27 mouse cellular contexts compared by ENCODE assay signal in the genomic region with DNA sequence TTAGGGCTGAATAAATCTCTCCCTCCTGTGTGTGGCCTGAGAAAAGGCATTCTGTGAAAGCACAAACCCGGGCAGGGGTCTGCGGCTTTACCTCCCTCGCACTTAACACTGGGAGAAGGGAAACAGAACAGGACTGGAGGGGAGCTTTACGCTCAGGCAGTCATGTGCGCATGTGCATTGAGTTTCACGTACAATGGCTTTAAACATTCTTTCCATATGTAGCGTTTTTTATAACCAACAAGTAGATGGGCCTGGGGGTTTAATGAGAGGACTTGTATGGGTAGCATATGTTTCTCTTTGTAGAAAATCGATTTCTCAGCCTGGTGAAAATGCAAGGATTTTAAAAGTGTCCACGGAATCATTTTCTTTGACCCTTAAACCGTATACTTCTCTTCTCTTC. TPM values are rescaled to one million over a fixed set of nuclear protein-coding genes. Genes with fewer than 3 reads are reported as not detected.
A peak's percentile ranks its signal among the peaks of the same experiment; 100 is the strongest.
DNase-seq lines count a peak whose midpoint lies in the region; ATAC-seq and TF ChIP-seq lines count a peak whose summit lies in the region.
"Had no signal": no experiment of that assay in that cellular context is flagged by ENCODE, and none has a peak within 500 bp of the region (broad histone marks: within the 10 kb centered on the region; RNA-seq: fewer than 3 reads in every experiment).

No protein-coding gene starts in this region.

- DNase-seq in embryonic facial prominence, embryonic 14.5 days (ENCODE audit: low spot score): peak; percentile 54
- peak; percentile 40 for DNase-seq in forelimb bud, embryonic 11.5 days (ENCODE audit: low read depth, low spot score)
- DNase-seq in limb, embryonic 14.5 days (ENCODE audit: low spot score): peak; percentile 90
- no peak for DNase-seq in stomach, postnatal 0 days (ENCODE audit: low spot score)
- DNase-seq: adrenal gland, postnatal 10 days; adrenal gland, postnatal 36 days; B cell, adult 2 months; cerebellum, adult 18-20 months; cerebellum, adult 9-10 months; cerebellum, postnatal 14 days; forebrain, postnatal 0 days; gastrocnemius, postnatal 10 days; heart, adult 11 months had no signal

- WGBS in kidney, embryonic 15.5 days: 47% methylated on average over 10 of the region's 10 CpGs
- 42% methylated on average over 10 of the region's 10 CpGs for WGBS in kidney, embryonic 14.5 days
- WGBS in embryonic facial prominence, embryonic 14.5 days: 54% methylated on average over 10 of the region's 10 CpGs
- 23% methylated on average over 10 of the region's 10 CpGs for WGBS in limb, embryonic 14.5 days
- 93% methylated on average over 10 of the region's 10 CpGs for WGBS in intestine, postnatal 0 days
- 92% methylated on average over 10 of the region's 10 CpGs for WGBS in stomach, postnatal 0 days

- peaks cover 15% of the 10 kb centered on the region; the same call in 1 of the 2 replicates for H3K4me1 ChIP-seq in kidney, embryonic 15.5 days
- H3K4me1 ChIP-seq in kidney, embryonic 14.5 days (ENCODE audit: control insufficient read depth, insufficient read depth, low read length): 0 out of 2 replicates have a peak, but pooled peaks cover 4% of the 10 kb centered on the region
- peaks cover 18% of the 10 kb centered on the region; the same call in 1 of the 2 replicates for H3K4me1 ChIP-seq in embryonic facial prominence, embryonic 14.5 days (ENCODE audit: control insufficient read depth, insufficient read depth, low read length)
- H3K4me1 ChIP-seq in limb, embryonic 14.5 days (ENCODE audit: control insufficient read depth, insufficient read depth, low read length): peaks cover 26% of the 10 kb centered on the region
- H3K4me1 ChIP-seq in intestine, postnatal 0 days (replicated peaks; ENCODE audit: control insufficient read depth, insufficient read depth, low read length): no peaks in the 10 kb centered on the region
- H3K4me1 ChIP-seq in stomach, postnatal 0 days (replicated peaks; ENCODE audit: control insufficient read depth, insufficient read depth): no peaks in the 10 kb centered on the region

- H3K36me3 ChIP-seq in kidney, embryonic 15.5 days: no peaks in the 10 kb centered on the region
- H3K36me3 ChIP-seq in kidney, embryonic 14.5 days (ENCODE audit: control insufficient read depth, insufficient read depth, low read length): no peaks in the 10 kb centered on the region
- H3K36me3 ChIP-seq in embryonic facial prominence, embryonic 14.5 days (ENCODE audit: control insufficient read depth, insufficient read depth, low read length): no peaks in the 10 kb centered on the region
- no peaks in the 10 kb centered on the region for H3K36me3 ChIP-seq in limb, embryonic 14.5 days (ENCODE audit: control insufficient read depth, insufficient read depth, low read length)
- H3K36me3 ChIP-seq in intestine, postnatal 0 days (ENCODE audit: control insufficient read depth, insufficient read depth): no peaks in the 10 kb centered on the region
- no peaks in the 10 kb centered on the region for H3K36me3 ChIP-seq in stomach, postnatal 0 days (ENCODE audit: control insufficient read depth, insufficient read depth, low read length)
- H3K36me3 ChIP-seq: embryonic facial prominence, embryonic 12.5 days; G1E; hindbrain, embryonic 12.5 days had no signal

- no peak overlapping the region for H3K27ac ChIP-seq in kidney, embryonic 15.5 days
- no peak overlapping the region for H3K27ac ChIP-seq in kidney, embryonic 14.5 days (ENCODE audit: low read depth, low read length)
- no peak overlapping the region; the same call in 1 of the 2 replicates for H3K27ac ChIP-seq in embryonic facial prominence, embryonic 14.5 days (replicated peaks; ENCODE audit: low read depth, low read length)
- peak overlapping the region; percentile 76 for H3K27ac ChIP-seq in limb, embryonic 14.5 days (replicated peaks; ENCODE audit: low read depth, low read length)
- no peak overlapping the region for H3K27ac ChIP-seq in intestine, postnatal 0 days (ENCODE audit: low read depth, low read length)
- H3K27ac ChIP-seq in stomach, postnatal 0 days (replicated peaks): no peak overlapping the region
- H3K27ac ChIP-seq: embryonic facial prominence, embryonic 12.5 days; hindbrain, embryonic 12.5 days had no signal

- no peak for TF ChIP-seq EP300 in stomach, postnatal 0 days (optimal IDR thresholded peaks at IDR 0.05)

- no peak for TF ChIP-seq POLR2A in limb, embryonic 14.5 days (IDR thresholded peaks at IDR 0.05; ENCODE audit: borderline replicate concordance, extremely low read depth, insufficient read depth, insufficient read length)

- TF ChIP-seq CTCF in intestine, postnatal 0 days (IDR thresholded peaks at IDR 0.05; ENCODE audit: low read depth): no peak
- no peak for TF ChIP-seq CTCF in stomach, postnatal 0 days (IDR thresholded peaks at IDR 0.05; ENCODE audit: low read depth)

- H3K4me3 ChIP-seq in kidney, embryonic 15.5 days (replicated peaks): no peak overlapping the region
- no peak overlapping the region for H3K4me3 ChIP-seq in kidney, embryonic 14.5 days (ENCODE audit: low read length)
- no peak overlapping the region for H3K4me3 ChIP-seq in embryonic facial prominence, embryonic 14.5 days (ENCODE audit: low read depth, low read length)
- H3K4me3 ChIP-seq in limb, embryonic 14.5 days (replicated peaks; ENCODE audit: low read length): no peak overlapping the region
- H3K4me3 ChIP-seq in intestine, postnatal 0 days (ENCODE audit: low read depth, low read length): no peak overlapping the region
- no peak overlapping the region for H3K4me3 ChIP-seq in stomach, postnatal 0 days (ENCODE audit: low read depth, low read length)
- H3K4me3 ChIP-seq: embryonic facial prominence, embryonic 12.5 days; hindbrain, embryonic 12.5 days had no signal

- H3K9ac ChIP-seq in kidney, embryonic 15.5 days: no peak overlapping the region
- no peak overlapping the region for H3K9ac ChIP-seq in kidney, embryonic 14.5 days (ENCODE audit: low read depth, low read length)
- no peak overlapping the region for H3K9ac ChIP-seq in embryonic facial prominence, embryonic 14.5 days (ENCODE audit: low read depth, low read length)
- H3K9ac ChIP-seq in limb, embryonic 14.5 days (ENCODE audit: low read depth, low read length, severe bottlenecking): no peak overlapping the region
- no peak overlapping the region for H3K9ac ChIP-seq in intestine, postnatal 0 days (ENCODE audit: low read depth, low read length)
- no peak overlapping the region for H3K9ac ChIP-seq in stomach, postnatal 0 days (ENCODE audit: low read length)
- H3K9ac ChIP-seq: embryonic facial prominence, embryonic 12.5 days; forebrain, postnatal 0 days; hindbrain, embryonic 12.5 days had no signal

- no peaks in the 10 kb centered on the region for H3K27me3 ChIP-seq in kidney, embryonic 15.5 days
- H3K27me3 ChIP-seq in kidney, embryonic 14.5 days (ENCODE audit: control insufficient read depth, insufficient read depth, low read length): no peaks in the 10 kb centered on the region
- no peaks in the 10 kb centered on the region for H3K27me3 ChIP-seq in embryonic facial prominence, embryonic 14.5 days (replicated peaks; ENCODE audit: control insufficient read depth, insufficient read depth, low read length)
- no peaks in the 10 kb centered on the region for H3K27me3 ChIP-seq in limb, embryonic 14.5 days (ENCODE audit: control insufficient read depth, insufficient read depth, low read length)
- no peaks in the 10 kb centered on the region for H3K27me3 ChIP-seq in intestine, postnatal 0 days (replicated peaks; ENCODE audit: control insufficient read depth, insufficient read depth, low read length)
- no peaks in the 10 kb centered on the region for H3K27me3 ChIP-seq in stomach, postnatal 0 days (ENCODE audit: control insufficient read depth, insufficient read depth, low read length)
- H3K27me3 ChIP-seq: CH12.LX; embryonic facial prominence, embryonic 12.5 days; hindbrain, embryonic 12.5 days; Patski had no signal

- H3K9me3 ChIP-seq in kidney, embryonic 15.5 days (replicated peaks): 0 out of 2 replicates have a peak, but pooled peaks cover 3% of the 10 kb centered on the region
- H3K9me3 ChIP-seq in kidney, embryonic 14.5 days (ENCODE audit: control insufficient read depth, low read length): peaks cover 4% of the 10 kb centered on the region; the same call in 1 of the 2 replicates
- no peaks in the 10 kb centered on the region for H3K9me3 ChIP-seq in embryonic facial prominence, embryonic 14.5 days (ENCODE audit: control insufficient read depth, low read length)
- H3K9me3 ChIP-seq in limb, embryonic 14.5 days (ENCODE audit: control insufficient read depth, low read length): 0 out of 2 replicates have a peak, but pooled peaks cover 3% of the 10 kb centered on the region
- H3K9me3 ChIP-seq in intestine, postnatal 0 days (ENCODE audit: control insufficient read depth): peaks cover 4% of the 10 kb centered on the region
- no peaks in the 10 kb centered on the region for H3K9me3 ChIP-seq in stomach, postnatal 0 days (ENCODE audit: control insufficient read depth, low read length)
- H3K9me3 ChIP-seq: embryonic facial prominence, embryonic 12.5 days; hindbrain, embryonic 12.5 days had no signal

- ATAC-seq in kidney, embryonic 15.5 days (replicated peaks; ENCODE audit: low FRiP score): no peak
- no peak for ATAC-seq in kidney, embryonic 14.5 days (ENCODE audit: low FRiP score, low TSS enrichment)
- no peak for ATAC-seq in embryonic facial prominence, embryonic 14.5 days (ENCODE audit: low read depth)
- peak; percentile 84 for ATAC-seq in limb, embryonic 14.5 days (ENCODE audit: low FRiP score, low read depth)
- ATAC-seq in intestine, postnatal 0 days: no peak
- no peak for ATAC-seq in stomach, postnatal 0 days (ENCODE audit: low FRiP score, low TSS enrichment)
- ATAC-seq: forebrain, embryonic 14.5 days; forebrain, postnatal 0 days; hindbrain, embryonic 16.5 days; Patski had no signal

- peak overlapping the region; percentile 16; the same call in 1 of the 2 replicates for H3K4me2 ChIP-seq in kidney, embryonic 15.5 days
- no peak overlapping the region for H3K4me2 ChIP-seq in kidney, embryonic 14.5 days (replicated peaks; ENCODE audit: low read depth, low read length)
- H3K4me2 ChIP-seq in embryonic facial prominence, embryonic 14.5 days (ENCODE audit: low read depth, low read length): no peak overlapping the region
- H3K4me2 ChIP-seq in limb, embryonic 14.5 days (replicated peaks; ENCODE audit: low read depth, low read length, severe bottlenecking): peak overlapping the region; percentile 24; the same call in 1 of the 2 replicates
- H3K4me2 ChIP-seq in intestine, postnatal 0 days (replicated peaks; ENCODE audit: low read depth): no peak overlapping the region
- H3K4me2 ChIP-seq in stomach, postnatal 0 days (replicated peaks; ENCODE audit: low read depth): no peak overlapping the region
- H3K4me2 ChIP-seq: embryonic facial prominence, embryonic 12.5 days; heart, embryonic 11.5 days; hindbrain, embryonic 12.5 days had no signal

RNA-seq across cellular contexts. Expression of a gene that starts 24.0 kb away (rescaled TPM):
- not detected in 2 replicates for polyA plus RNA-seq in kidney, embryonic 15.5 days (2015; fragmentation: Nextera tagmentation; extraction: Ambion mirVana)
- polyA plus RNA-seq in kidney, embryonic 14.5 days (2014; fragmentation: Nextera tagmentation; extraction: Ambion mirVana): not detected in 2 replicates
- not detected in 2 replicates for polyA plus RNA-seq in embryonic facial prominence, embryonic 14.5 days (2014; fragmentation: Nextera tagmentation; extraction: Ambion mirVana)
- not detected in 2 replicates for polyA plus RNA-seq in limb, embryonic 14.5 days (2012; rRNA removed)
- polyA plus RNA-seq in limb, embryonic 14.5 days (2014; fragmentation: Nextera tagmentation; extraction: Ambion mirVana): not detected in 2 replicates
- not detected in 2 replicates for polyA plus RNA-seq in intestine, postnatal 0 days (2015; fragmentation: Nextera tagmentation; extraction: Ambion mirVana)
- not detected in 2 replicates for polyA plus RNA-seq in stomach, postnatal 0 days (2015; fragmentation: Nextera tagmentation; extraction: Ambion mirVana)
- polyA plus RNA-seq: embryonic facial prominence, embryonic 12.5 days; forebrain, embryonic 11.5 days; forebrain, embryonic 14.5 days; forebrain, postnatal 0 days; G1E; heart, embryonic 11.5 days; heart, embryonic 14.5 days; heart, postnatal 0 days; hindbrain, embryonic 12.5 days; hindbrain, embryonic 16.5 days; Patski had no signal

Comparison
In these comparisons a context has a peak if more than half of its experiments do, and no peak if none do; other contexts are left out.
1. H3K4me2 ChIP-seq: peak in kidney, embryonic 15.5 days (single experiment) and limb, embryonic 14.5 days (single experiment); none in kidney, embryonic 14.5 days (single experiment), embryonic facial prominence, embryonic 14.5 days (single experiment), intestine, postnatal 0 days (single experiment) and stomach, postnatal 0 days (single experiment).